ENCODE assay signal across 11 mouse cellular contexts in genomic region chr2:21009258-21010140, GRCm38 (mm10). TPM values are rescaled to one million over a fixed set of nuclear protein-coding genes. Genes with fewer than 3 reads are reported as not detected.
DNase-seq lines count a peak whose midpoint lies in the region; ATAC-seq and TF ChIP-seq lines count a peak whose summit lies in the region.
"Had no signal": no experiment of that assay in that cellular context is flagged by ENCODE, and none has a peak within 500 bp of the region (broad histone marks: within the 10 kb centered on the region; RNA-seq: fewer than 3 reads in every experiment).

No protein-coding gene starts in this region.

- no peaks in the 10 kb centered on the region for H3K36me3 ChIP-seq in lung, embryonic 14.5 days (ENCODE audit: insufficient read depth)
- no peaks in the 10 kb centered on the region for H3K36me3 ChIP-seq in forebrain, embryonic 10.5 days (replicated peaks)
- no peaks in the 10 kb centered on the region for H3K36me3 ChIP-seq in hindbrain, embryonic 14.5 days (replicated peaks; ENCODE audit: control insufficient read depth, insufficient read depth)
- H3K36me3 ChIP-seq in neural tube, embryonic 12.5 days = no peaks in the 10 kb centered on the region
- no peaks in the 10 kb centered on the region for H3K36me3 ChIP-seq in kidney, embryonic 14.5 days (ENCODE audit: control insufficient read depth, insufficient read depth, low read length)
- H3K36me3 ChIP-seq: liver, embryonic 13.5 days had no signal

- no peak overlapping the region for H3K9ac ChIP-seq in lung, embryonic 14.5 days
- H3K9ac ChIP-seq in hindbrain, embryonic 14.5 days = peak overlapping the region; percentile 44
- H3K9ac ChIP-seq in neural tube, embryonic 12.5 days = 0 out of 2 replicates have a peak overlapping the region, but pooled peaks have one; percentile 35
- H3K9ac ChIP-seq in kidney, embryonic 14.5 days (ENCODE audit: low read depth, low read length) = no peak overlapping the region
- H3K9ac ChIP-seq: liver, embryonic 13.5 days had no signal

- H3K4me2 ChIP-seq in lung, embryonic 14.5 days = no peak overlapping the region
- H3K4me2 ChIP-seq in hindbrain, embryonic 14.5 days (replicated peaks) = peak overlapping the region; percentile 34
- H3K4me2 ChIP-seq in neural tube, embryonic 12.5 days (replicated peaks) = no peak overlapping the region
- no peak overlapping the region for H3K4me2 ChIP-seq in kidney, embryonic 14.5 days (replicated peaks; ENCODE audit: low read depth, low read length)
- H3K4me2 ChIP-seq: liver, embryonic 13.5 days had no signal

- no peak; the same call in 1 of the 2 replicates for TF ChIP-seq CTCF in lung, embryonic 14.5 days (IDR thresholded peaks at IDR 0.05; ENCODE audit: low read depth)

- H3K4me3 ChIP-seq in lung, embryonic 14.5 days (ENCODE audit: low read depth, low read length) = no peak overlapping the region
- 0 out of 2 replicates have a peak overlapping the region, but pooled peaks have one; percentile 20 for H3K4me3 ChIP-seq in forebrain, embryonic 10.5 days
- no peak overlapping the region for H3K4me3 ChIP-seq in hindbrain, embryonic 14.5 days (replicated peaks; ENCODE audit: low read length)
- H3K4me3 ChIP-seq in neural tube, embryonic 12.5 days = no peak overlapping the region
- no peak overlapping the region for H3K4me3 ChIP-seq in kidney, embryonic 14.5 days (ENCODE audit: low read length)
- H3K4me3 ChIP-seq: liver, embryonic 13.5 days; megakaryocyte, embryonic 14.5 days had no signal

- WGBS in lung, embryonic 14.5 days = 28% methylated on average over 16 of the region's 16 CpGs
- WGBS in forebrain, embryonic 10.5 days = 48% methylated on average over 16 of the region's 16 CpGs
- WGBS in hindbrain, embryonic 14.5 days = 25% methylated on average over 16 of the region's 16 CpGs
- WGBS in neural tube, embryonic 12.5 days = 41% methylated on average over 16 of the region's 16 CpGs
- 51% methylated on average over 16 of the region's 16 CpGs for WGBS in kidney, embryonic 14.5 days

- H3K4me1 ChIP-seq in lung, embryonic 14.5 days (ENCODE audit: insufficient read depth) = peaks cover 3% of the 10 kb centered on the region; the same call in 1 of the 2 replicates
- H3K4me1 ChIP-seq in forebrain, embryonic 10.5 days = peaks cover 50% of the 10 kb centered on the region
- H3K4me1 ChIP-seq in hindbrain, embryonic 14.5 days (replicated peaks; ENCODE audit: control insufficient read depth, insufficient read depth, low read length) = peaks cover 30% of the 10 kb centered on the region
- H3K4me1 ChIP-seq in neural tube, embryonic 12.5 days = peaks cover 6% of the 10 kb centered on the region
- H3K4me1 ChIP-seq in kidney, embryonic 14.5 days (ENCODE audit: control insufficient read depth, insufficient read depth, low read length) = no peaks in the 10 kb centered on the region
- H3K4me1 ChIP-seq: liver, embryonic 13.5 days; megakaryocyte, embryonic 14.5 days had no signal

- no peaks in the 10 kb centered on the region for H3K9me3 ChIP-seq in lung, embryonic 14.5 days (ENCODE audit: low read depth, low read length)
- H3K9me3 ChIP-seq in forebrain, embryonic 10.5 days = no peaks in the 10 kb centered on the region
- no peaks in the 10 kb centered on the region for H3K9me3 ChIP-seq in hindbrain, embryonic 14.5 days (ENCODE audit: control insufficient read depth, low read length)
- no peaks in the 10 kb centered on the region for H3K9me3 ChIP-seq in neural tube, embryonic 12.5 days
- H3K9me3 ChIP-seq in kidney, embryonic 14.5 days (ENCODE audit: control insufficient read depth, low read length) = no peaks in the 10 kb centered on the region
- H3K9me3 ChIP-seq: liver, embryonic 13.5 days; megakaryocyte, embryonic 14.5 days had no signal

- ATAC-seq in lung, embryonic 14.5 days (ENCODE audit: insufficient read depth) = no peak
- peak; percentile 51; the same call in 1 of the 2 replicates for ATAC-seq in hindbrain, embryonic 14.5 days (ENCODE audit: low FRiP score)
- ATAC-seq in neural tube, embryonic 12.5 days (ENCODE audit: low FRiP score, low read depth) = peak; percentile 35; the same call in 1 of the 2 replicates
- ATAC-seq in kidney, embryonic 14.5 days (ENCODE audit: low FRiP score, low TSS enrichment) = no peak

- no peaks in the 10 kb centered on the region for H3K27me3 ChIP-seq in lung, embryonic 14.5 days (ENCODE audit: insufficient read depth, low read length)
- H3K27me3 ChIP-seq in forebrain, embryonic 10.5 days (ENCODE audit: poor library complexity, severe bottlenecking) = no peaks in the 10 kb centered on the region
- H3K27me3 ChIP-seq in hindbrain, embryonic 14.5 days (ENCODE audit: control insufficient read depth, insufficient read depth, low read length) = no peaks in the 10 kb centered on the region
- H3K27me3 ChIP-seq in neural tube, embryonic 12.5 days (replicated peaks) = no peaks in the 10 kb centered on the region
- H3K27me3 ChIP-seq in kidney, embryonic 14.5 days (ENCODE audit: control insufficient read depth, insufficient read depth, low read length) = no peaks in the 10 kb centered on the region
- H3K27me3 ChIP-seq: liver, embryonic 13.5 days had no signal

- H3K27ac ChIP-seq in lung, embryonic 14.5 days (ENCODE audit: low read depth) = no peak overlapping the region
- H3K27ac ChIP-seq in forebrain, embryonic 10.5 days = peak overlapping the region; percentile 92
- H3K27ac ChIP-seq in hindbrain, embryonic 14.5 days = peak overlapping the region; percentile 96
- peak overlapping the region; percentile 90 for H3K27ac ChIP-seq in neural tube, embryonic 12.5 days
- H3K27ac ChIP-seq in kidney, embryonic 14.5 days (ENCODE audit: low read depth, low read length) = no peak overlapping the region
- H3K27ac ChIP-seq: liver, embryonic 13.5 days had no signal

- peak; percentile 53 for DNase-seq in lung, embryonic 14.5 days
- DNase-seq in lung, postnatal 4 days = no peak
- DNase-seq in forebrain, embryonic 10.5 days (ENCODE audit: extremely low spot score, low spot score) = peak; percentile 38
- DNase-seq in hindbrain, embryonic 14.5 days (ENCODE audit: low spot score) = peak; percentile 67
- no peak for DNase-seq in adrenal gland, adult 18-20 months (ENCODE audit: low spot score in 2 of 2)
- no peak for DNase-seq in adrenal gland, postnatal 25 days
- DNase-seq: heart, postnatal 4 days; liver, embryonic 13.5 days had no signal

RNA-seq across cellular contexts. Expression of gene Arhgap21, which starts 40.8 kb away (rescaled TPM):
- 22.1 and 23.4 TPM in 2 replicates for polyA plus RNA-seq in lung, embryonic 14.5 days (2014; fragmentation: Nextera tagmentation; extraction: Ambion mirVana)
- polyA plus RNA-seq in forebrain, embryonic 10.5 days (2016; fragmentation: Nextera tagmentation; extraction: Ambion mirVana) = 24.3 and 27.9 TPM in 2 replicates
- 49.3 and 49.4 TPM in 2 replicates for polyA plus RNA-seq in hindbrain, embryonic 14.5 days (2014; fragmentation: Nextera tagmentation; extraction: Ambion mirVana)
- 48.9 and 50.6 TPM in 2 replicates for polyA plus RNA-seq in neural tube, embryonic 12.5 days (2016; fragmentation: Nextera tagmentation; extraction: Ambion mirVana)
- 14.4 and 15.9 TPM in 2 replicates for polyA plus RNA-seq in kidney, embryonic 14.5 days (2014; fragmentation: Nextera tagmentation; extraction: Ambion mirVana)
- total RNA-seq in adrenal gland, adult 18-20 months (2021) = 10 to 100 TPM; 55.5 to 67.8 TPM
- 72.8 and 85.1 TPM in 2 replicates for total RNA-seq in adrenal gland, postnatal 25 days (2021)

Comparison
In these comparisons a context has a peak if more than half of its experiments do, and no peak if none do; other contexts are left out.
1. DNase-seq: peak in lung, embryonic 14.5 days (single experiment), forebrain, embryonic 10.5 days (single experiment) and hindbrain, embryonic 14.5 days (single experiment); none in lung, postnatal 4 days (0 of 2), adrenal gland, adult 18-20 months (0 of 2) and adrenal gland, postnatal 25 days (single experiment).
2. ATAC-seq: peak in hindbrain, embryonic 14.5 days (single experiment) and neural tube, embryonic 12.5 days (single experiment); none in lung, embryonic 14.5 days (single experiment) and kidney, embryonic 14.5 days (single experiment).
3. H3K27ac ChIP-seq: peak in forebrain, embryonic 10.5 days (single experiment), hindbrain, embryonic 14.5 days (single experiment) and neural tube, embryonic 12.5 days (single experiment); none in lung, embryonic 14.5 days (single experiment) and kidney, embryonic 14.5 days (single experiment).
4. H3K9ac ChIP-seq: peak in hindbrain, embryonic 14.5 days (single experiment) and neural tube, embryonic 12.5 days (single experiment); none in lung, embryonic 14.5 days (single experiment) and kidney, embryonic 14.5 days (single experiment).